Mouse (Mus musculus) layer of hippocampus, adult 2 months (tissue): ENCODE measurements around the gene Scn5a. TPM values are rescaled to one million over a fixed set of nuclear protein-coding genes. Genes with fewer than 3 reads are reported as not detected.
A peak's percentile ranks its signal among the peaks of the same experiment; 100 is the strongest.

Experiments used
- DNase-seq, 2 experiments: peaks; one replicate each; pipeline ENCODE4 v3.0.0; 2022; ENCODE audit warnings: low spot score in 2 of 2
- H3K27ac ChIP-seq: fragments of 200-600 bp; 2 replicates; pipeline ENCODE4 v1.8.1; 2022
- H3K4me3 ChIP-seq: fragments of 200-600 bp; 2 replicates; pipeline ENCODE4 v1.8.1; 2022; ENCODE audit warnings: mild to moderate bottlenecking
- CTCF ChIP-seq: fragments of 200-600 bp; conservative IDR thresholded peaks from 2 replicates; pipeline ENCODE4 v1.8.1; 2022; ENCODE audit warnings: antibody characterized with exemption, mild to moderate bottlenecking, moderate library complexity
- long read RNA-seq, 2 experiments: library from polyadenylated mRNA; stranded (forward); transcript quantifications; one replicate each; pipeline ENCODE4 v2.0.0; 2021; ENCODE audit warnings: borderline mapping rate in 2 of 2
- total RNA-seq, 2 experiments: library from RNA; stranded (reverse); gene quantifications; 2 replicates each; pipeline ENCODE4 v1.2.3; 2021

Scn5a gene
- total RNA-seq = under 1 TPM; 0.86 to 0.97 TPM
- long read RNA-seq, experiment 1, partial matches to known transcripts = 0 of 1 reads
- long read RNA-seq, experiment 1, other reads (novel, unspliced or antisense) = 1 of 1 reads
- long read RNA-seq, experiment 2 = 0 reads

GRCm38 (mm10) chr9:119578636-119579438 is at the start of gene Scn5a:
Gene Scn5a (minus strand): TSS chr9:119579016.
- no peak for TF ChIP-seq CTCF
- H3K27ac ChIP-seq = no peak within 1 kb of the TSS
- H3K4me3 ChIP-seq = peak within 1 kb of the TSS; percentile 49
- DNase-seq = no peak

- DNase-seq = no peak
- TF ChIP-seq CTCF = no peak
- no peak overlapping the region for H3K27ac ChIP-seq
- no peak overlapping the region for H3K4me3 ChIP-seq
These were observed 48.4 kb upstream of the Scn5a start for GRCm38 (mm10) chr9:119627227-119627626.

- no peak for TF ChIP-seq CTCF
- Histone ChIP-seq H3K27ac (no peak overlapping the region), H3K4me3 (no peak overlapping the region)
- DNase-seq = no peak
These were observed 45.3 kb upstream of the Scn5a start for GRCm38 (mm10) chr9:119624151-119624550.

DNA sequence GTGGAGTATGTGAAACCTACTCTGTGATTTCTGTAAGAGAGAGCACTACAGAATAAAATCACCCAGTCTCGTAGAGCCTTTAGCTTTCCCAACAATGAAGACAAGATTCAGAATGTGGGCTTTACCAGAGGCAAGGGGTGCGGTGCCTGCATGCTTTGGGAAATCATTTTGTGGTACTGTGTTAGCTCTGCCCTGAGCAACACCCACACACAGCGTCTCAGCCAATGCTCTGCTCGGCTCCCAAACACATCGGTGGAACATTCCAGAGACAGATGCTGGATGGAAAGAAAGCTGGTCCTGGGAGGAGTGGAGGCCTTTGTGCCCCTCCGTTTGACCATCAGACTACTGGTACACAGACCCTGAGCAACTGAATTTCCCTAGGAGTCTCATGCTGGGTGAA is 36.0 kb upstream of the Scn5a start:
- no peak for TF ChIP-seq CTCF
- H3K27ac ChIP-seq = no peak overlapping the region
- DNase-seq = no peak
- H3K4me3 ChIP-seq = no peak overlapping the region

DNA sequence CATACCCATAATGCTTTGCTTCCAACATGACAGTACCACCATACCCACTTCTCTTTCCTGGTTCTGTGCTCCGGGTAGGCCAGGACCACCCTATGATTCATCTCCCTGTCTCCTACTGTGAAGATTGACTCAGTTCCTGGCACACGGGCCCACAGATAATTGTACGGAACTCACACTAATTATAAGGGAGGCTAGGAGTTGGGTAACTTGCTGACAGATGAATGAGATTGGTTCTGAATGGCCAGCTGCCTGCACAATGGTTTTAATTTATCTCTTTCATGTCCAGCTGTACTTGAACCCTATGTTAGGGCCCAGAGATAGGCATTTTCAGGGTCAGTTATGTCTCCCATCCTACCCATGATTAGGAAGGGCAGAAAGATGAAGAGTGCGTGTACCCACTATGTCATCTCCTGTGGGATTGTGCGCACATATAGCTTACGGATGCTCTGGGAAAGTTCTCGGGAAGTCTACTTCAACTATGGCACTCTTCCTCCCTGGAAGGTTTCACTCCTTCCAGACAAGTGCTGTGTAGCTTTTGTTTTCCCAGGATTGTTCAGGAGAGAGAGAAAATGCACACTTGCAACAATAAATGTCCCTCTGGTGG is 31.8 kb upstream of the Scn5a start:
- Histone ChIP-seq H3K27ac (no peak overlapping the region), H3K4me3 (no peak overlapping the region)
- no peak for TF ChIP-seq CTCF
- no peak for DNase-seq

DNA sequence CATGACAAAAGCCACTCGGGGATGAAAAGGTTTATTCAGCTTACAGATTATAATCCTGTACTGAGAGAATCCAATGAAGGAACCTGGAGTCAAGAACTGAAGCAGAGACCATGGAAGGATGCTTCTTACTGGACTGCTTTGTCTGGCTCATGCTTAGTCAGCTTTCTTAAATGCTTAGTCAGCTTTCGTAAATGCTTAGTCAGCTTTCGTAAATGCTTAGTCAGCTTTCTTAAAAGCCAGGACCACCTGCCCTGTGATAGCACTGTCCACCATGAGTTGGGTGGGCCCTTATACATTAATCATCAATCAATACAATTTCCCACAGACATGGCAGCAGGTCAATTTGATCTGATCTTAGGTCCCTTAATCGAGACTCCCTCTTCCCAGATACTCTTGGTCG is 28.1 kb upstream of the Scn5a start:
- no peak for DNase-seq
- no peak for TF ChIP-seq CTCF
- Histone ChIP-seq H3K4me3 (no peak overlapping the region), H3K27ac (no peak overlapping the region)

GRCm38 (mm10) chr9:119604607-119605006 is 25.8 kb upstream of the Scn5a start:
- no peak for TF ChIP-seq CTCF

GRCm38 (mm10) chr9:119598501-119598900 is 19.7 kb upstream of the Scn5a start:
- Histone ChIP-seq H3K27ac (no peak overlapping the region), H3K4me3 (no peak overlapping the region)
- TF ChIP-seq CTCF = no peak
- no peak for DNase-seq

More at GRCm38 (mm10) chr9:119604607-119605006, 25.8 kb upstream of the Scn5a start:
- H3K27ac ChIP-seq = no peak overlapping the region
- no peak overlapping the region for H3K4me3 ChIP-seq
- no peak for DNase-seq

GRCm38 (mm10) chr9:119597332-119597731 is 18.5 kb upstream of the Scn5a start:
- Histone ChIP-seq H3K4me3 (no peak overlapping the region), H3K27ac (no peak overlapping the region)
- DNase-seq = no peak
- no peak for TF ChIP-seq CTCF

DNA sequence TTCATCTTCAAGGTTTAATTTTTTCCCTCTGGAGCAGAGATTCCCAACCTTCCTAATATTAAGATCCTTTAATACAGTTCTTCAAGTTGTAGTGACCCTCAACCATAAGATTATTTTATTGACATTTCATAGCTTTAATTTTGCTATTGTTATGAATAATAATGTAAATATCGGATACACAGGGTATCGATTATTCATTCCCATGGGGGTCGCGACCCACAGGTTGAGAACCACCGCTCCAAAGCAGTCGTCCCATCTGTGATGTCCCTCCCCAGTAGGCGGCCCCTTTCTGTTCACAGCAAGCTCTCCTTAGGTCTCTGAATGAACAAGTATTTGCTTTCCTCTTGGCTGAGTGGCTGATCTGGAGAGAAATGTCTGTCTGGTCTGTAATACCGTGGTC is 10.8 kb upstream of the Scn5a start:
- no peak for TF ChIP-seq CTCF
- DNase-seq = no peak

DNA sequence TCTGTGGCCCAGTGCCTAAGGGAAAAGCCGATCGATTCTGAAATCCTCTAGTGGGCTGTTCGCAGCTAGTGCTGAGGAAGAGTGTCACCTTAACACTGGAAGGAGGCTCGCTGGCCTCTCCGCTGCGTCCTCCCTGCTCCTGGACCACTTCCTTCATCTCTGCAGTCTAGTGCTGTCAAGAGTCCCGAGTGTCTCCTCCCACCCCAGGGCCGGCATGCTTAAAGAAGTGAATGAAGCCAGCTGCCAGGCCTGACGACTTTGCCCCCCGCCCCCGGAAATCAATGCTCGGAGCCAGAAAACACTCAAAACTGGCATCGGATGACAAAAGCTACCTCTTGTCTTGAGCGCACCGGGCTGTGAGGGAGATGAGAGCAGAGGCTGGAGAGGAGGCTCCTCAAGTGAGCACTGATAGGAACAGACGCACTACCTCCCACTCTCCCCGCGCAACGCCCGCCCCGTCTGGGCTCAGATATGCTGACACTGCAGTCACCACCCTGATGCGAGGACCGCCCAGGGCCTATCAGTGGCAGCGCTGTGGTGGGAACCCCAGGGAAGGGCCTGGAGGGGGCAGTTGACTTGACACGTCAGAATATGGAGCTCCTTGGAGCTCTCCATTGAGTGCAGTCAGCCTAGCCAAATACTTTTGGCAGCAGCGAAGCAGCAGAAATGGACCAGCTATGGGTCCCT is 10.1 kb upstream of the Scn5a start:
- no peak overlapping the region for H3K4me3 ChIP-seq
- no peak overlapping the region for H3K27ac ChIP-seq
- TF ChIP-seq CTCF = no peak
- DNase-seq = no peak

More for the DNA sequence above, 10.8 kb upstream of the Scn5a start:
- Histone ChIP-seq H3K27ac (no peak overlapping the region), H3K4me3 (no peak overlapping the region)

DNA sequence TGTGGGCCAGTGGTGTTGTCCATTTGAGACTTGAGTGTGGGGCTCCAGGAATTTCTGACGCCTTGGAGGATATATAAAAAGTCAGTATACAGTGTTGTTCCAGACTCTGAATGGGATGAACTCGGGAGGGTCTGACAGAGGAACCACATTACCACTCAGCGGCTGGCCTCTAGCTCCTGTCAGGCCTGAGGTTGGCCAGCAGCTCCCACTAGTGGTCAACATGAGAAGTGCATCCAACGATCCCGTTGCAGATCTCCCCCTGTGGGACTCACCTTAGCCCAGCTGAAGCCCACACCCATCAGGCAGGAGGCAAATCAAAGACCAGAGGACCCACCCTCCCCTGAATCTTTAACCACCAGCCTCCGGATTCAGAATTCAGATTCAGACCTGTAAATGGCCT is 1.9 kb upstream of the Scn5a start:
- H3K4me3 ChIP-seq = no peak overlapping the region
- H3K27ac ChIP-seq = no peak overlapping the region
- peak; percentile 57 to 85 for DNase-seq
- TF ChIP-seq CTCF = peak; percentile 99

DNA sequence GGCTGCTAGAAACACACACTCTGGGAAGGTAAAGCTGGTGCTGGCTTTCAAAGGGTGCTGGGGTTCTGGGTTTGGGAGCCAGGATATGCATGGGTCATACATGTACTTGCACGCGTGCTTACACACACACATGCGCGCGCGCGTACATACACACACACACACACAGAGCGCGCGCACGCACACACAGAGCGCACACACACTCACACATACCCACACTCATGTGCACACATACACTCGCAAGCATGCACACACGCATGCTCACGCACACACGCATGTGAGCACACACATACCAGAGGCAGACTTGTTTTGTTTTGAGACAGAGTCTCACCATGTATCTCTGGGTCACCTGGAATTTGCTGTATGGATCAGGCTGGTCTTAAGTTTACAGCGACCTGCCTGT is 1.4 kb upstream of the Scn5a start:
- TF ChIP-seq CTCF = no peak
- Histone ChIP-seq H3K27ac (no peak overlapping the region), H3K4me3 (no peak overlapping the region)
- no peak for DNase-seq
